Mouse (Mus musculus) heart, embryonic 13.5 days (tissue): ENCODE results near the gene Tshb. TPM values are rescaled to one million over a fixed set of nuclear protein-coding genes. Genes with fewer than 3 reads are reported as not detected.

ENCODE experiments used
- ATAC-seq: fragments of 200-750 bp; cut with Nextera tagmentation; 2 replicates; pipeline ENCODE4 v1.8.0; 2017; ENCODE audit warnings: moderate TSS enrichment; ENCODE audit not compliant: insufficient number of reproducible peaks, low FRiP score, low TSS enrichment; ENCODE audit errors: extremely low read depth
- H3K27ac ChIP-seq: fragments of 300-500 bp; sonication (generic); replicated peaks from 2 replicates; pipeline ENCODE4 v1.5.1; 2015; ENCODE audit warnings: moderate library complexity, mild to moderate bottlenecking, inconsistent platforms
- H3K27me3 ChIP-seq: fragments of 300-500 bp; sonication (generic); replicated peaks from 2 replicates; pipeline ENCODE4 v1.6.1; 2015; ENCODE audit warnings: mild to moderate bottlenecking, inconsistent platforms
- H3K36me3 ChIP-seq: fragments of 300-500 bp; sonication (generic); 2 replicates; pipeline ENCODE4 v1.6.1; 2015; ENCODE audit warnings: mild to moderate bottlenecking, inconsistent platforms
- H3K4me1 ChIP-seq: fragments of 300-500 bp; sonication (generic); 2 replicates; pipeline ENCODE4 v1.6.1; 2015; ENCODE audit warnings: inconsistent platforms
- H3K4me2 ChIP-seq: fragments of 300-500 bp; sonication (generic); 2 replicates; pipeline ENCODE4 v1.6.1; 2015; ENCODE audit warnings: inconsistent platforms, mild to moderate bottlenecking, moderate library complexity
- H3K4me3 ChIP-seq: fragments of 300-500 bp; sonication (generic); 2 replicates; pipeline ENCODE4 v1.5.1; 2015; ENCODE audit warnings: moderate library complexity, mild to moderate bottlenecking, inconsistent platforms
- H3K9ac ChIP-seq: fragments of 300-500 bp; sonication (generic); 2 replicates; pipeline ENCODE4 v1.6.1; 2015; ENCODE audit warnings: inconsistent platforms, mild to moderate bottlenecking, moderate library complexity
- H3K9me3 ChIP-seq: fragments of 300-500 bp; sonication (generic); 2 replicates; pipeline ENCODE4 v1.6.1; 2016; ENCODE audit warnings: inconsistent platforms
- WGBS: fragments of 180-500 bp; shearing (Covaris S2); methylation state at CpG from one replicate; pipeline ENCODE4 v1.1.7; 2015; ENCODE audit warnings: mixed read lengths; 5-methylcytosine and 5-hydroxymethylcytosine counted together
- polyA plus RNA-seq: library from polyadenylated mRNA; unstranded; fragments of >200 nt; fragmentation: Nextera tagmentation; extraction: Ambion mirVana; gene quantifications from 2 replicates; pipeline ENCODE4 v1.2.1, GENCODE M21; 2015

Tshb gene
- polyA plus RNA-seq, 1 experiment from 2014 or later: 0.12 TPM

GRCm38 (mm10) chr3:102737106-102737505 is 45.4 kb downstream of the Tshb start:
- Histone ChIP-seq H3K36me3 (no peaks in the 10 kb centered on the region), H3K4me1 (peaks cover 65% of the 10 kb centered on the region), H3K27ac (peak overlapping the region; percentile 63; the same call in 1 of the 2 replicates), H3K4me3 (no peak overlapping the region), H3K9me3 (no peaks in the 10 kb centered on the region), H3K27me3 (no peaks in the 10 kb centered on the region), H3K9ac (0 out of 2 replicates have a peak overlapping the region, but pooled peaks have one; percentile 33), H3K4me2 (no peak overlapping the region)
- ATAC-seq: no peak
- WGBS: 66% methylated on average over 6 of the region's 6 CpGs

GRCm38 (mm10) chr3:102736436-102736835 is 46.1 kb downstream of the Tshb start:
- no peak overlapping the region for H3K9ac ChIP-seq
- H3K4me2 ChIP-seq: peak overlapping the region; percentile 89
- no peaks in the 10 kb centered on the region for H3K9me3 ChIP-seq
- H3K4me1 ChIP-seq: peaks cover 58% of the 10 kb centered on the region
- H3K4me3 ChIP-seq: no peak overlapping the region
- H3K27me3 ChIP-seq: no peaks in the 10 kb centered on the region
- no peak for ATAC-seq
- 61% methylated on average over 6 of the region's 6 CpGs for WGBS
- H3K36me3 ChIP-seq: no peaks in the 10 kb centered on the region
- H3K27ac ChIP-seq: no peak overlapping the region

- ATAC-seq: no peak
- Histone ChIP-seq H3K4me3 (peak overlapping the region; percentile 84), H3K36me3 (no peaks in the 10 kb centered on the region), H3K9ac (peak overlapping the region; percentile 90), H3K9me3 (no peaks in the 10 kb centered on the region), H3K27me3 (no peaks in the 10 kb centered on the region), H3K4me2 (peak overlapping the region; percentile 89), H3K4me1 (peaks cover 51% of the 10 kb centered on the region), H3K27ac (peak overlapping the region; percentile 95; the same call in 1 of the 2 replicates)
- WGBS: 33% methylated on average over 6 of the region's 6 CpGs
Observed at GRCm38 (mm10) chr3:102735638-102736037, 46.9 kb downstream of the Tshb start.

- H3K4me2 ChIP-seq: peak overlapping the region; percentile 89
- no peaks in the 10 kb centered on the region for H3K36me3 ChIP-seq
- H3K9ac ChIP-seq: peak overlapping the region; percentile 90
- under 1% methylated on average over 33 of the region's 33 CpGs for WGBS
- peak overlapping the region; percentile 95 for H3K27ac ChIP-seq
- peaks cover 51% of the 10 kb centered on the region for H3K4me1 ChIP-seq
- peak; percentile 60 for ATAC-seq
- H3K4me3 ChIP-seq: peak overlapping the region; percentile 84
- no peaks in the 10 kb centered on the region for H3K27me3 ChIP-seq
- no peaks in the 10 kb centered on the region for H3K9me3 ChIP-seq
Observed at GRCm38 (mm10) chr3:102735031-102735558, 47.4 kb downstream of the Tshb start.

- H3K9me3 ChIP-seq: no peaks in the 10 kb centered on the region
- peak within 1 kb of the TSS; percentile 89 for H3K4me2 ChIP-seq
- under 1% methylated on average over 52 of the region's 54 CpGs for WGBS
- ATAC-seq: peak; percentile 77
- peaks cover 51% of the 10 kb centered on the region for H3K4me1 ChIP-seq
- no peaks in the 10 kb centered on the region for H3K27me3 ChIP-seq
- peak within 1 kb of the TSS; percentile 84 for H3K4me3 ChIP-seq
- no peaks in the 10 kb centered on the region for H3K36me3 ChIP-seq
- peak within 1 kb of the TSS; percentile 95 for H3K27ac ChIP-seq
- H3K9ac ChIP-seq: peak within 1 kb of the TSS; percentile 90
Observed at GRCm38 (mm10) chr3:102734313-102735030, 48.0 kb downstream of the Tshb start, which contains the start of gene Tspan2. Gene Tspan2 (plus strand): TSS chr3:102734529.

GRCm38 (mm10) chr3:102733936-102734312 is 48.6 kb downstream of the Tshb start:
- no peaks in the 10 kb centered on the region for H3K36me3 ChIP-seq
- H3K4me3 ChIP-seq: peak overlapping the region; percentile 84
- no peaks in the 10 kb centered on the region for H3K9me3 ChIP-seq
- WGBS: 15% methylated on average over 6 of the region's 6 CpGs
- peak overlapping the region; percentile 89 for H3K4me2 ChIP-seq
- peak overlapping the region; percentile 95 for H3K27ac ChIP-seq
- H3K27me3 ChIP-seq: no peaks in the 10 kb centered on the region
- ATAC-seq: no peak
- peak overlapping the region; percentile 90 for H3K9ac ChIP-seq
- H3K4me1 ChIP-seq: peaks cover 48% of the 10 kb centered on the region

GRCm38 (mm10) chr3:102733050-102733449 is 49.5 kb downstream of the Tshb start:
- H3K36me3 ChIP-seq: no peaks in the 10 kb centered on the region
- 83% methylated on average over 3 of the region's 3 CpGs for WGBS
- no peaks in the 10 kb centered on the region for H3K9me3 ChIP-seq
- no peak for ATAC-seq
- no peak overlapping the region for H3K4me2 ChIP-seq
- peaks cover 39% of the 10 kb centered on the region for H3K4me1 ChIP-seq
- H3K27ac ChIP-seq: peak overlapping the region; percentile 95
- H3K27me3 ChIP-seq: no peaks in the 10 kb centered on the region
- no peak overlapping the region for H3K4me3 ChIP-seq
- H3K9ac ChIP-seq: no peak overlapping the region

GRCm38 (mm10) chr3:102732619-102733018 is 49.9 kb downstream of the Tshb start:
- Histone ChIP-seq H3K4me3 (no peak overlapping the region), H3K27me3 (no peaks in the 10 kb centered on the region), H3K4me1 (peaks cover 35% of the 10 kb centered on the region), H3K27ac (no peak overlapping the region), H3K36me3 (no peaks in the 10 kb centered on the region), H3K4me2 (no peak overlapping the region), H3K9me3 (no peaks in the 10 kb centered on the region), H3K9ac (no peak overlapping the region)
- no peak for ATAC-seq
- 84% methylated on average over 4 of the region's 4 CpGs for WGBS

- H3K36me3 ChIP-seq: no peaks in the 10 kb centered on the region
- no peak for ATAC-seq
- no peaks in the 10 kb centered on the region for H3K27me3 ChIP-seq
- H3K9ac ChIP-seq: no peak overlapping the region
- H3K27ac ChIP-seq: no peak overlapping the region
- H3K9me3 ChIP-seq: no peaks in the 10 kb centered on the region
- no peak overlapping the region for H3K4me3 ChIP-seq
- H3K4me2 ChIP-seq: no peak overlapping the region
- 65% methylated on average over 3 of the region's 3 CpGs for WGBS
- peaks cover 20% of the 10 kb centered on the region for H3K4me1 ChIP-seq
Observed at GRCm38 (mm10) chr3:102731112-102731511, 51.4 kb downstream of the Tshb start.

GRCm38 (mm10) chr3:102729416-102729815 is 53.1 kb downstream of the Tshb start:
- WGBS: 43% methylated on average over 5 of the region's 5 CpGs
- no peak overlapping the region for H3K27ac ChIP-seq
- H3K4me2 ChIP-seq: no peak overlapping the region
- H3K4me1 ChIP-seq: peaks cover 15% of the 10 kb centered on the region
- no peak for ATAC-seq
- no peaks in the 10 kb centered on the region for H3K36me3 ChIP-seq
- H3K27me3 ChIP-seq: no peaks in the 10 kb centered on the region
- H3K9ac ChIP-seq: no peak overlapping the region
- H3K4me3 ChIP-seq: no peak overlapping the region
- H3K9me3 ChIP-seq: no peaks in the 10 kb centered on the region
